Mouse (Mus musculus): Measurements from ENCODE around the gene Kcnn3. TPM values are rescaled to one million over a fixed set of nuclear protein-coding genes. Genes with fewer than 3 reads are reported as not detected.
A peak's percentile ranks its signal among the peaks of the same experiment; 100 is the strongest.

Kcnn3 gene
- polyA plus RNA-seq, 1 experiment from 2014 or later = 9.9 TPM

DNA sequence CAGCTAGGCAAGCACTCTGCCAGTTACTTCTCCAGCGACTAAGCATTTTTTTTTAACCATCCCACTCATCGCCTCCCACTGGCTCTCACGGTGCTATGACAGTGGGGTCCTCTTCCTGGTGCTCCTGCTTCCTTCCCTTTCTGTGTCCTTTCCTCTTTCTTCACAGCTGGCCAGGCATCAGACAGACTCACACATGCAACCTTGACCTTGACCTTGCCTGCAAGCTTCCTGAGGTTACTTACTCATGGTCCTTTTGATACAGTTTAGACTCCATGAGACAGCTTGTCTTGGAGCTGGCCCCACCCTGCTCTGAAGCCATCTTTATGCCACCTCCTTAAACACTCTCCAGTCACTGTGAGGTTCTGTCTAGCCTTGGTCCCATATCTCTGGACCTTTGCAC is 69.4 kb downstream of the Kcnn3 start:
- 70% methylated on average over 3 of the region's 3 CpGs for WGBS
- no peak for ATAC-seq (ENCODE audit: low read depth)
- H3K4me2 ChIP-seq (ENCODE audit: low read depth, low read length) = no peak overlapping the region
- no peak overlapping the region for H3K27ac ChIP-seq (ENCODE audit: low read depth, low read length)
- peaks cover 26% of the 10 kb centered on the region for H3K4me1 ChIP-seq (ENCODE audit: control insufficient read depth, insufficient read depth, low read length)
- H3K4me3 ChIP-seq (ENCODE audit: low read depth, low read length) = no peak overlapping the region
- no peaks in the 10 kb centered on the region for H3K9me3 ChIP-seq (ENCODE audit: control insufficient read depth, low read length)
- H3K9ac ChIP-seq (replicated peaks; ENCODE audit: low read depth, low read length) = no peak overlapping the region
- no peaks in the 10 kb centered on the region for H3K36me3 ChIP-seq (ENCODE audit: control insufficient read depth, insufficient read depth, low read length)
- no peaks in the 10 kb centered on the region for H3K27me3 ChIP-seq (ENCODE audit: control insufficient read depth, insufficient read depth, low read length)

DNA sequence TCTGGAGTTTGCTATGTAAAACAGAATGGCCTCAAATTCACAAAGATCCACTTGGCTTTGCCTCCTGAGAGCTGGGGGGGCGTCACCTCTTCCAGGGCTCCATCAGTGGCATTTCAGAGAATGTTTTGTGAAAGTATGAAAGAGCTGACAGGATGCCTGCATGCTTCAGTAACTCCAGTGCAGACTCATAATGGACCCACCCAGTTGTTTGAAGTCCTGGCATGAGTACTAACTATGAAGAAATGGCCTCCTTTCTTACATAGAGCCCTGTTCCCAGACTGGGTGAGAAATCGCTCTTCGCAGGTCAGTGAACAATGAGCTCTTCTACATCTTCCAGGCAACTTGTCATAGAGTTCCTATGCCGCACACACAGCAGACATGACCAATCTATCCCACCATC is 70.4 kb downstream of the Kcnn3 start:
- no peaks in the 10 kb centered on the region for H3K27me3 ChIP-seq (ENCODE audit: control insufficient read depth, insufficient read depth, low read length)
- H3K36me3 ChIP-seq (ENCODE audit: control insufficient read depth, insufficient read depth, low read length) = no peaks in the 10 kb centered on the region
- H3K9ac ChIP-seq (replicated peaks; ENCODE audit: low read depth, low read length) = no peak overlapping the region
- WGBS = 83% methylated on average over 4 of the region's 4 CpGs
- H3K4me1 ChIP-seq (ENCODE audit: control insufficient read depth, insufficient read depth, low read length) = 0 out of 2 replicates have a peak, but pooled peaks cover 21% of the 10 kb centered on the region
- H3K4me3 ChIP-seq (ENCODE audit: low read depth, low read length) = no peak overlapping the region
- H3K27ac ChIP-seq (ENCODE audit: low read depth, low read length) = no peak overlapping the region
- no peak overlapping the region for H3K4me2 ChIP-seq (ENCODE audit: low read depth, low read length)
- ATAC-seq (ENCODE audit: low read depth) = no peak
- H3K9me3 ChIP-seq (ENCODE audit: control insufficient read depth, low read length) = no peaks in the 10 kb centered on the region

DNA sequence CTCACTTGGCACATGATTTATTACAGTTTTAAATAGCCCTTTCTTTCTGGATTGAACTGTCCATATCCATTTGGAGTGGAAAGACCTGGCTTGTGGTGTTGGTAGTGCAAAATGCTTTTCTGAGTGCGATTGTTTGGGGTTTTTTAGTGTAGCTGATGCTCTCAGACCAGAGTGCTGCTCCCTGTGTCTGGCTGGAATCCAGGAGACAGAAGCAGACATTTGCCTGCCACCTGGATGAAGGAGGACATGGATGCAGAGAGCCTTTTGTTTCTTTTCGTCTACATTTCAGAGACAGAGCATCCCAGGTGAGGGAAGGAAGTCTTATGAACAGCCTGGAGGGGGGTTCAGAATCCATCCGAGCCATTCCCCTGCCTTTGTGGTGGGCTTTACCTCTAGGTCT is 71.5 kb downstream of the Kcnn3 start:
- Histone ChIP-seq H3K36me3 (ENCODE audit: control insufficient read depth, insufficient read depth, low read length) (no peaks in the 10 kb centered on the region), H3K4me2 (ENCODE audit: low read depth, low read length) (no peak overlapping the region), H3K27me3 (ENCODE audit: control insufficient read depth, insufficient read depth, low read length) (no peaks in the 10 kb centered on the region), H3K9me3 (ENCODE audit: control insufficient read depth, low read length) (no peaks in the 10 kb centered on the region), H3K9ac (replicated peaks; ENCODE audit: low read depth, low read length) (no peak overlapping the region), H3K27ac (ENCODE audit: low read depth, low read length) (peak overlapping the region; percentile 28; the same call in 1 of the 2 replicates), H3K4me3 (ENCODE audit: low read depth, low read length) (no peak overlapping the region), H3K4me1 (ENCODE audit: control insufficient read depth, insufficient read depth, low read length) (0 out of 2 replicates have a peak, but pooled peaks cover 15% of the 10 kb centered on the region)
- no peak for ATAC-seq (ENCODE audit: low read depth)
- 54% methylated on average over 3 of the region's 3 CpGs for WGBS

DNA sequence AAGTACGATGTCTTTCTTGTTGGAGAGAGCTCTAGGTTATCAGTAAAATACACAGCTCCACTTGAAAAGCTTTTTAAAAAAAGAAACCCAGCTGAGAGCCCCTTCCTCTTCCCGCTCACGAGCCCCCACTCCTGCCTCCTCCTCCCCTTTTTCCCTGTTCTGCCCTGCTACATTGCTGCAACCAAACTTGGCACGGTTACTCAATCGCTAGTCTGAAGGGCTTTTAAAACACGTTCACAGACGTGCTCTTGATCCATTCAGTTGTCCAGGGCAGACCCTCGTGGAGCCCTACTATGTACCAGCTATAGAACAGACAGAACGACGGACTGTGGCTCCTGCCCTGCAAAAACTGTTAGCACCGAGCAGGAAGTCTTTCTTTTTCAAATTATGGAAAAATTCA is 72.8 kb downstream of the Kcnn3 start:
- no peak overlapping the region for H3K9ac ChIP-seq (replicated peaks; ENCODE audit: low read depth, low read length)
- no peaks in the 10 kb centered on the region for H3K27me3 ChIP-seq (ENCODE audit: control insufficient read depth, insufficient read depth, low read length)
- no peak overlapping the region for H3K4me3 ChIP-seq (ENCODE audit: low read depth, low read length)
- 0 out of 2 replicates have a peak, but pooled peaks cover 15% of the 10 kb centered on the region for H3K4me1 ChIP-seq (ENCODE audit: control insufficient read depth, insufficient read depth, low read length)
- no peak overlapping the region for H3K4me2 ChIP-seq (ENCODE audit: low read depth, low read length)
- no peaks in the 10 kb centered on the region for H3K9me3 ChIP-seq (ENCODE audit: control insufficient read depth, low read length)
- WGBS = 66% methylated on average over 11 of the region's 11 CpGs
- ATAC-seq (ENCODE audit: low read depth) = no peak
- H3K36me3 ChIP-seq (ENCODE audit: control insufficient read depth, insufficient read depth, low read length) = no peaks in the 10 kb centered on the region
- no peak overlapping the region for H3K27ac ChIP-seq (ENCODE audit: low read depth, low read length)

DNA sequence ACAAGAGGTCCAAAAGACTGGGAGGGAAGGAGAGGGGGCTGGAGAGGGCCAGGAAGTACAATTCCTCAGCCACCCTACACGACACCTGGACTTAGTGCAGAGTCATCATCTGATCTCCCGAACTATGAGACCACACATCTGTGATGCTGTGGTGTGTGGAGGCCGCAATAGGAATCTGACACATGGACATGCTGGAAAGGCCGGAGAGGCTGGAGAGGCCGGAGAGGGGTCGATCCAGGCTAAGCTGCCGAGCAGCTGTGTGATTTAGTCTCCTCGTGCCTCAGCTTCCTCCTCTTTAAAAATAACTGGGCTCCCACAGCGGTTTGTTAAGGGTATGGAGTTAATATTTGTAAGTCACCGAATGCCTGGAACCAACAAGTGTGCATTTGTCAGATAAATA is 73.6 kb downstream of the Kcnn3 start:
- no peaks in the 10 kb centered on the region for H3K27me3 ChIP-seq (ENCODE audit: control insufficient read depth, insufficient read depth, low read length)
- WGBS = 85% methylated on average over 10 of the region's 10 CpGs
- no peak overlapping the region for H3K27ac ChIP-seq (ENCODE audit: low read depth, low read length)
- H3K4me1 ChIP-seq (ENCODE audit: control insufficient read depth, insufficient read depth, low read length) = 0 out of 2 replicates have a peak, but pooled peaks cover 15% of the 10 kb centered on the region
- H3K36me3 ChIP-seq (ENCODE audit: control insufficient read depth, insufficient read depth, low read length) = no peaks in the 10 kb centered on the region
- H3K9ac ChIP-seq (replicated peaks; ENCODE audit: low read depth, low read length) = no peak overlapping the region
- H3K9me3 ChIP-seq (ENCODE audit: control insufficient read depth, low read length) = no peaks in the 10 kb centered on the region
- no peak overlapping the region for H3K4me3 ChIP-seq (ENCODE audit: low read depth, low read length)
- ATAC-seq (ENCODE audit: low read depth) = no peak
- H3K4me2 ChIP-seq (ENCODE audit: low read depth, low read length) = no peak overlapping the region

DNA sequence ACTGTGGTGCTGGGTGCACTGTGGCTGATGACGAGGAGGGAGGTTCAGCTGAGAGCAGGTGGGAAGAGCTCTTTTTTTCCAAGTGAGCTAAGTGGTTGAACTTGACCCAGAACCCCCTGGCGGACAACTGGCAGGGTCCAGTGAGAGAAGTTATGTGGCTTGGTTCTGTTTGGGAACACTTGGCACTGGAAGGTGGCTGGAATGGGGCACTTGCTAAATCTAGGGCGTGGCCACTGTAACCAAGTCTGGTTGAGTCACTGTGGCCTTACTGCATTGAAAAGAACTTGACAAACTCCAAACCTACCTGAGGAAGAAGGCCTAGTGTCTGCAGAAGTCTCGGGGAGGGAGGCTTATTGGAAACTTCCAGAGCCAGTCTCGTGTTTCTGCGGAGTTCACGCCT is 78.4 kb downstream of the Kcnn3 start:
- no peaks in the 10 kb centered on the region for H3K27me3 ChIP-seq (ENCODE audit: control insufficient read depth, insufficient read depth, low read length)
- H3K4me3 ChIP-seq (ENCODE audit: low read depth, low read length) = no peak overlapping the region
- no peaks in the 10 kb centered on the region for H3K9me3 ChIP-seq (ENCODE audit: control insufficient read depth, low read length)
- no peak overlapping the region for H3K9ac ChIP-seq (replicated peaks; ENCODE audit: low read depth, low read length)
- H3K4me1 ChIP-seq (ENCODE audit: control insufficient read depth, insufficient read depth, low read length) = no peaks in the 10 kb centered on the region
- H3K27ac ChIP-seq (ENCODE audit: low read depth, low read length) = no peak overlapping the region
- WGBS = 92% methylated on average over 7 of the region's 7 CpGs
- no peak overlapping the region for H3K4me2 ChIP-seq (ENCODE audit: low read depth, low read length)
- no peaks in the 10 kb centered on the region for H3K36me3 ChIP-seq (ENCODE audit: control insufficient read depth, insufficient read depth, low read length)
- no peak for ATAC-seq (ENCODE audit: low read depth)

DNA sequence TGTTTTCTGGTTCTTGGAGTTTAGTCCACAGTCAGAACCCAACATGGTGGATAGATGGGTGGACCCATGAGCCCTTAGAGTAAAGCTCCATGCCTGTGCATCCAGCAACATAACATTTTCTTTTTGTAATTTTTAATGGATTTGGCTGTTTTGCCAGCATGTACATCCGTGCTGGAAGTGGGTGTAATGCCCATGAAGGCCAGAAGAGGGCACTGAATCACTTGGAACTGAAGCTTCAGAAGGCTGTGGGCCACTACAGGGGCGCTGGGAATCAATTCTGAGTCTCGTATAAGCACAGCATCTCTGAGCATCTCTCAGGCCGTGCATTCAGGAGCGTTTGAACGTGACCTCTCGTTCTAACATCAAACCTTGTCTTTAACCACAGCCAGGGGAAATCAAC is 79.0 kb downstream of the Kcnn3 start:
- Histone ChIP-seq H3K27ac (ENCODE audit: low read depth, low read length) (no peak overlapping the region), H3K9ac (replicated peaks; ENCODE audit: low read depth, low read length) (no peak overlapping the region), H3K27me3 (ENCODE audit: control insufficient read depth, insufficient read depth, low read length) (no peaks in the 10 kb centered on the region), H3K4me2 (ENCODE audit: low read depth, low read length) (no peak overlapping the region), H3K36me3 (ENCODE audit: control insufficient read depth, insufficient read depth, low read length) (no peaks in the 10 kb centered on the region), H3K4me1 (ENCODE audit: control insufficient read depth, insufficient read depth, low read length) (no peaks in the 10 kb centered on the region), H3K9me3 (ENCODE audit: control insufficient read depth, low read length) (no peaks in the 10 kb centered on the region), H3K4me3 (ENCODE audit: low read depth, low read length) (no peak overlapping the region)
- ATAC-seq (ENCODE audit: low read depth) = no peak
- 96% methylated on average over 7 of the region's 7 CpGs for WGBS

DNA sequence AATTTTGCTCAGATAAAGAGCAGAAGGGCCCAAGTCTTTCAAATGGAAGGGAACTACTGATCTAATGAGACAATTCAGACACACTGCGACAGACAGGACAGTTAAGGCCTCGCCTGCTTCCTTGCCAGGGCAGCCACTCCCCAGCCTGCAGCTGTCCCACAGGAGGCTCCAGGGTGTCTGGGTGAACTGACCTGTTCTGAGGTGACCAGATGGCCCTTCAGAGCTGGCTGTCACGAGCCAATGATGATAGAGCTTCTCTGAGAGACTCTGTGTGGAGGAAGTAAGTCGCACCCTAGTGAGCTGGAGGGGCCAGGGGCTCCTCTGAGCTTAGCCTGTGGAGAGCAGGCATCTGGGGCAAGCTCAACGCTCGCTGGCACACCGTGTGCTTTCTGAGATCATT is 81.1 kb downstream of the Kcnn3 start:
- peaks cover 13% of the 10 kb centered on the region for H3K4me1 ChIP-seq (ENCODE audit: control insufficient read depth, insufficient read depth, low read length)
- ATAC-seq (ENCODE audit: low read depth) = no peak
- H3K4me2 ChIP-seq (ENCODE audit: low read depth, low read length) = no peak overlapping the region
- H3K36me3 ChIP-seq (ENCODE audit: control insufficient read depth, insufficient read depth, low read length) = no peaks in the 10 kb centered on the region
- no peak overlapping the region for H3K4me3 ChIP-seq (ENCODE audit: low read depth, low read length)
- no peak overlapping the region; the same call in 1 of the 2 replicates for H3K9ac ChIP-seq (replicated peaks; ENCODE audit: low read depth, low read length)
- WGBS = 44% methylated on average over 7 of the region's 7 CpGs
- peak overlapping the region; percentile 28; the same call in 1 of the 2 replicates for H3K27ac ChIP-seq (ENCODE audit: low read depth, low read length)
- H3K27me3 ChIP-seq (ENCODE audit: control insufficient read depth, insufficient read depth, low read length) = no peaks in the 10 kb centered on the region
- no peaks in the 10 kb centered on the region for H3K9me3 ChIP-seq (ENCODE audit: control insufficient read depth, low read length)

DNA sequence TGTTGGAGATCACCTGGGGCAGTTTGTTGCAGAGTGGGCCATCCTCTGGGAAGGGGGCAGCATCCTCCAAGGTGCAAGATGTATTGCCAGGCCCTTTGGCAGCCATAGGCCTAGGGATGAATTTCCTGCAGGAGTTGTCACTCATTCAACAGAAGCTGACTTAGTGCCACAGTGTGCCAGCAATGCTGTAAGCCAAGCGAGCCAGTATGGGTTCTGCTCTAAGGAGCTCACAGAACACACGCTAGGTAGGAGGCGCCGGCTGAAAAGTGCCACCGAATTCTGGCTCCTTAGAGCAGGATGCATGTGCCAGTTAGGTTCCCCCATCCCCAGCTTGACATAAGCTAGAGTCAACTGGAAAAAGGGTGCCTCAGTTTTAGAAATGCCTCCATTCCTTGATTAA is 83.3 kb downstream of the Kcnn3 start:
- Histone ChIP-seq H3K4me3 (ENCODE audit: low read depth, low read length) (no peak overlapping the region), H3K27me3 (ENCODE audit: control insufficient read depth, insufficient read depth, low read length) (no peaks in the 10 kb centered on the region), H3K27ac (ENCODE audit: low read depth, low read length) (no peak overlapping the region), H3K4me2 (ENCODE audit: low read depth, low read length) (no peak overlapping the region), H3K36me3 (ENCODE audit: control insufficient read depth, insufficient read depth, low read length) (no peaks in the 10 kb centered on the region), H3K4me1 (ENCODE audit: control insufficient read depth, insufficient read depth, low read length) (peaks cover 13% of the 10 kb centered on the region), H3K9ac (replicated peaks; ENCODE audit: low read depth, low read length) (no peak overlapping the region), H3K9me3 (ENCODE audit: control insufficient read depth, low read length) (no peaks in the 10 kb centered on the region)
- WGBS = 92% methylated on average over 5 of the region's 5 CpGs
- ATAC-seq (ENCODE audit: low read depth) = no peak

Data from neural tube, embryonic 14.5 days (tissue).